Mouse (Mus musculus): ENCODE measurements around the gene A1bg.

Gene A1bg

DNA sequence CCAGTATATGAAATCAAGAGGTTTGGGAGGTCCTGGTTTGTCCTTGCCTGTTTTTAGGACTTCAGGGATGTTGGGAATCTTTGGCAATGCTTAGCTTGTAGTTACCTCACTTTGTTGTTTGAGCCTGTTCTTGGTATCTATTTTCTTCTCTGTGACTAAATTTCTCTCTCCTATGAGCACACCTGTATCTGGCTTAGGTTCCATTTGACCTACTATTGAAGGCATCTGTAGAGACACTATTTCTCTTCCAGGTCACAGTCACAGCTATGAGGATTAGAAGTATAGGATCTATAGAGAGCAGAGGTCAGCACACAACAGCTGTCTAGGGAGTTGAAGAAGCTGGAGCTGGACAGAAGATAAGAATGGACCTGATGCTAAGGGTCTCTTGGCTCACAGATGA is at the start of gene A1bg:
A1bg (minus strand) TSS at position 101 of the 400 bp plus-strand sequence.
- no peak for DNase-seq (ENCODE audit: low spot score in 2 of 2)

DNA sequence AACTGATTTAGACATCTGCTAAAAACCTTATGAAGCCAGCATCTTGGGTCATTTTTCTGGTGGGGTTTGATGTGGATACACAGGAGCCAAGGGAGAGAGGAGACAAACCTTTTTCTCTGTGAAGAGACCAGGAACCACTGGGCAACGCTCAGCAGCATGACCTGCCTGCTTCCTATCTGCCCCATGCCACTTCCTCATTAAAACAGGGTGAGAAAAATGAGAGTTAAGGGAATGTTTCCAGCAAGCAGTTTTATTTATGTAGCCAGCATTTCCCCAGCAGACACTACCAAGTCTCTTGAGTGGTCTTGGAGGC is 45.7 kb upstream of the A1bg start:
- no peak for DNase-seq (ENCODE audit: low spot score in 2 of 2)

DNA sequence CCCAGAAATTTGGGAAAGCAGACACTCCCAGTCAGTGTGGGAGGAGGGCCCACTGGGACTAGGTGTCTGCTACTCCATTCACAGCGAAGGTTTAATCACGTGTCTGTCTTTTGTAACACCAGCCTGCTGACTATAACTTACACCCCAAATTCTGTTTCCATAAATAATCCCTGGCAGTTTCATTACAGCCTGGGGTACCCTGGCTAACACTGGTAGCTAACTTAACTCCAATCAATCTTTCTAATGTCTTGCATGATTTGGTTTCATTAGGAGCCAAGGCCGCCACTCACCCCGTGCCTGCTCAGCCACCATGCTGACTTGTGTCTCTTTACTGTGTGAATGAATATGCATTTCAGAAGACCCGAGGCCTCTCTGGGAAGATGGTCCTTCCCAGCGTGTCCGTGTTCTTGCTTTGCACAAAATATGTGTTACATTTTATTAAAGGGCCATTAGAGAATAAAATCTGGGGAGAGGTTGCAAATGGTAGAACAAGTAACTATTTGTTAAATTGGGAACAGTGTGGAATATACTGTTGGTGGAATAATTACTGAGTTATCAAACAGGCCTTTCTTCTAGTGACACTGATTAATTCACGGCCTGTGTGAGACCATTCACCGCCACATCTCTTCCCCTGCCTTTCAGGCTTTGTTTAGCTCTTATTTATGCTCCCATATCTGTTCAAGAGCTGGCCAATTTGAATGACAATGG is 45.2 kb upstream of the A1bg start:
- DNase-seq (ENCODE audit: low spot score in 2 of 2), result no peak

DNA sequence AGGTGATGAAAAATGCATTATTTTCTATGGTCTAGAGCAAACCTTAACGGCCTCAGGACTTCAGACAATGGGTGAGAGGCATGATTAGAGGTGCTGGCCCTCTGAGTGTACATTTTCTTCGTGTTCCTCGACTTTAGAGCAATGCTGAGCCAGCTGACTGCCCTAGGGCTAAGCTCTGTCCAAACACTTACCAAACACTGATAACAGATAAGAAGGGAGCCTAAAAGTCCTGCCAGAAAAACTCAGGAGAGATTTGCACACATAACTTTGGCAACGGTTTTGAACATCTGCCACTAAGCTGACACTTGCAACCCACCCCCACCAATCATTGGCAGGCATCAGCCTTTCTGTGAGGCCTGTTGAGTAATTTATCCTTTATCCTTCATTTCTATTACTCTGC is 2.9 kb upstream of the A1bg start:
- no peak for DNase-seq (ENCODE audit: low spot score in 2 of 2)

DNA sequence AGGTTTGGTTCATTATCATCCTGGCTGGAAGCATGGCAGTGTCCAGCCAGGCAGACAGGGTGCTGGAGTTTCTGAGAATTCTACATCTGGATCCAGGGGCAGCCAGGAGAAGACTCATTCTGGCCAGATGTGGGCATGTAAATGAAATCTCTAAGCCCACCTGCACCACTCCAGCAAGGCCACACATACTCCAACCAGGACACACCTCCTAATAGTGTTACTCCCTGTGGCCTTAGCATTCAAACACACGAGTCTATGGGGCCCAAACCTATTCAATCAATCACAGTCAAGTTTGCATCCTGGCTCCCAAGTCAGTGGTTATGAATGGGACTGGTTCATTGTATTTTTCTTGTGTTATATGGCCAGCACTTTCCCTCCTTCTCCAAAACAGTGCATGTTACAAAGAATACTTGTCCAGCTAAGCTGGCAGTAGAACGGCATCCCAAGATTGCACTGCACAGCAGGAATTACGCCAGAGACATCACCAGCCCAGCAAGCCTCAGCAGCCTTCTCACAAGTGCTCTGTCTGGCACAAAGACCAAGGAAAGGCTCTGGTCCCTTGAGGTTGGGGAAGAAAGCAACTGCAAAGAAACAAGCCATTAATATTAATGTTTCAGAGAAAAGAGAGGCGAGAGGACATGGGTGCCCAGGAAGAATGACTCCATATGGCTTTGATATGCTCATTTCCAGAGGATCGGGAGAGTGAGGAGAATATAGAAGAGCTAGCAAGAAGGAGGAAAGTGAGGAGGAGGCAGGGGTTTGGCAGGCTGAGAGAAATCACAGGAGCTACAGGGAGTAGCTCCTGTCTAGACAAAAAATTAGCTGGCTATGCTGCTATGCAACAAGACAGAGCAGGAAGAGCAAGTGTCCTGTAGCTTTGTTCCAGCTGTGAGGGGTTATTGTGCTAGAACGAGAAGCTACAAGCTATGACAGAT is 18.8 kb downstream of the A1bg start:
- peak; percentile 15 to 27 for DNase-seq (ENCODE audit: low spot score in 2 of 2)

DNA sequence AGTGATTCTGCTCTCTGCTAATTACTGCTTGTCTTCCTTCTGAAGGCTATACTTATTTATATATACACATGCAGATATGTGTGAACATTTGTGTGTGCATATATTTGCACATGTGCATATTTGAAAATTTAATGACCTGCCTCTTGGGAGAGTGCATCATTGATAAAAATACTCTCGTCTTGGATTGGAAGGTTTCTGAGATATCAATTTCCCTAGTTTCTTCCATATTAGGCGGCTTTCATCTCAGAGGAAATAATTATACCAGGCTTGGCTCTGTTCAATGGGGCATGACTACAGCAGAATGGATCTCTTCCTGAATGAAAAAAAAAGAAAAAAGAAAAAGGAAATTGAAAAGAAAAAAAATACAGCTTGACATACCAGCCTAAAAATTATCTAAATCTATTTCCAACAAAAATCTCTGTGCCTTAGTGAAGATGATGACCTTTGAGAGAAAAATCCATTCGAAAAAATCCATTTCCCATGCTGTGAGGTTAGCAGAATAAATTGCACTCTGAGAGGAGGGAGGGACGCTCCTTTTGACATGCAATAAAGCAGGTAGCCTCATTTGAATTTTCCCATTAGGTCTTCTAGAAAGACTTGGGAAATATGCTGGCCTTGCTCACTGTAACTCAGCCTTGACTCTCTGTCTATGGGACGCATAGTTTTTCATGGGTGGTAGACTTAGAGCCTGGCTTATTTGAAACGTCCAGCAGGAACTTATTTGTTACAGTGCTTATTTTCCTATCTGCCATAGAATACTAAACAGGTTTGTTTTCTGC is 24.4 kb downstream of the A1bg start:
- no peak for DNase-seq (ENCODE audit: low spot score in 2 of 2)

DNA sequence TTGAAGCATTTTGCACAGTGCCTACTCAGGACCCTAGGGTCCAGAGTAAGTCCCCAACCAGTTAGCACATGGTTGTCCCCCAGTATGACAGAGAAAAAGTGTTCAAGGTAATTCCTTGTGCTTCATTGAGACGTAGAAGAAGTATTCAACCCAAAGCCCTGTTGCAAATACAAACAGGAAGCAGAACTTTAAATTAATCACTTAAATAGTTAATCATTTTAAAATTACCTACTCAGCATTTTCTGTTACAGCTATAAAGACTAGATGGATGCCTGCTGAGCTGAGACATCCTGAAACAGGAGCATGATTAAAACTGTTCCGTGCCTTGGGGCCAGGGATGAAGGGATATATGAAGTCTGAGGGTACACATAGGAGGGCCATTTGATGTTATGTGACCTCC is 26.8 kb downstream of the A1bg start:
- DNase-seq (ENCODE audit: low spot score in 2 of 2), result no peak

DNA sequence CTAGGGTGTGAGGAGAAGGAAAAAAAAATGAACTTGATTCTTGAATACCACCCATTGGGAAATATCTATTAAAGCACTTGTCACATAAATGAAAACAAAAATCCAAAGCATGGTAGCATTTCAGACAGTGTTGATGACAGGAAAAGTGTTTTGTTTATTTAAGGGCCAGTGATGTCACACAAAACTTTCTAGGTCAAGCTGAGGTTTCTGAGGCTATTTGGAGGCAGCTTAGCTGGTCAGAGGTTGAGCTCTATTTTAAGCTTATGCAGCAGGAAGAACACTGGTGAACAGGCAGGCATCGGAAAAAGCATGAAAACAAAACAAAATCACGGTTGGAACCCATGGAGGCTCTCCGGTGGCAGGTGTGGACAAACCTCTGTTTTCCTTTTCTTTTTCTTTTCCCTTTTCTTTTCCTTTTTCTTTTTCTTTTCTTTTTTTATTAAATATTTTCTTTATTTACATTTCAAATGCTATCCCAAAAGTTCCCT is 29.8 kb downstream of the A1bg start:
- no peak for DNase-seq (ENCODE audit: low spot score in 2 of 2)

DNA sequence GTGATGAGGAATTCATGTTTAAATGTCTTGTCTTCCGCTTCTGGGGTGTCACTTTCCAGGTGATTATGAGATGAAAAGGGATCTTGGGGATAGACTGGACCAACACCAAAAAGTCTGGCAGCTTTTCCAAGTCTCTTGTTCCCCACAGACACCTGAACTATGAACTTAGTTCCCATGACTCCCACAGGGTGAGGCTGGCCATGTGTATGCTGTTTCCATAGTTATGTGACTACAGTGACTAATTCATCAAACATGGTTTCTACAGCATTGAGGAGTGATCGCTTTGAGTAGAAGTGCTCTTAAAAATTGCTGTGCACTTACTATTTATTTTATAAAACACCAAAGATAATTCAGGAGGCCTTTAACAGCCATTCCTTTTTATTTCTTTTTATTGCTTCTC is 34.1 kb downstream of the A1bg start:
- no peak for DNase-seq (ENCODE audit: low spot score in 2 of 2)

DNA sequence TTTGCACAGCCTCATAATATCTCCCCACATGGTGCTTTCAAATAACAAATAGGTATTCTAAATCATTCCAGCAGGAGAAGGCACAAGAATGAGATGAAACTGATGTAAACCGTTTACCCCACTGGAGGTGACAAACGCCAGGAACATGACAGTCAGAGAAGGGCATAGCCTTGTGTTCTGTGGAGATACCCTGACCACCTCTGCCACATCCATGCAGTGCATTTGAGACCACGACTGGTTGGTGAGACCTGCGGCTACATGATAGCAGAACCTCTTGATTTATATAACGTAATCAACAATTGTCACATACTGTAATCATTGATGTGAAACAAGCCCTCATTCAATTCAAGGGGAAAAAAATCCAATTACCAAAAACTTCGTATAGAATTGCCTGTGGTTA is 47.1 kb downstream of the A1bg start:
- DNase-seq (ENCODE audit: low spot score in 2 of 2), result no peak

DNA sequence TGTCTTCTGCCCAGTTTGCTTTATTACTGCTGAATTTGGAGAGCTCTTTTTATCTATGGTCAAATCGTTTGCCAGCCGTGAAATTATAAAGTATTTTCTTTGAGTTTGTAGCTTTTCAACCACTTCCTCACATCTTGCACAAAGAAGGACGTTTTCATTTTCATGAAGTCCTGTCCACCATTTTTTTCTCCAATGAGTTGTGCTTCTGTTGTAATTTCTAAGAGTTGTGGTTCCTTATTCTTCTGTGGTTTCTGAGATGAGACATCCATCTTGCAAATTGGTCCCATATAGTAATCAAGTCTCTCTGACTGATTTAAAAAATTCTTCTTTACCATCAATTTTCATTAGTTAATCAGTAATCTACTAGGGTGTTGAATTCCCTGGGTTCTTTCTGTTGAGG is 60.4 kb downstream of the A1bg start:
- DNase-seq (ENCODE audit: low spot score in 2 of 2), result no peak

DNA sequence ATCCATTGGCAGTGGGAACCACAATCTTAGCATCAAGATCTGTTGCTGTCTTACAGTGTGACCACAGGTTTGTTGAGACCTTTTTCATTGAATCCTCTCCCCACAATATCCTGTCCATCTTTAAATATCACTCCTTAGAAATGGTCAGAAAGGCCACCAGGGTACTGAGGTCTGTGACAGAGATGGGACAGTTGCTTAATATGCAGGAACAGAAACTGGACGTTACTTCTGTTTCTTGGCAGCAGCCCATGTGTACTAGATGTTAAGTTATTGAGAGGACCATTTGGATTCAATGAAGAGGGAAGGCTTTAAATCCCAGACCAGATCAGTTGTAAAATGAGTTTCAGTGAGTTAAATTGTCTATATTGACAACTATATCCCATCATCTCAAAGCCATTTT is 67.7 kb downstream of the A1bg start:
- DNase-seq (ENCODE audit: low spot score in 2 of 2), result no peak

DNA sequence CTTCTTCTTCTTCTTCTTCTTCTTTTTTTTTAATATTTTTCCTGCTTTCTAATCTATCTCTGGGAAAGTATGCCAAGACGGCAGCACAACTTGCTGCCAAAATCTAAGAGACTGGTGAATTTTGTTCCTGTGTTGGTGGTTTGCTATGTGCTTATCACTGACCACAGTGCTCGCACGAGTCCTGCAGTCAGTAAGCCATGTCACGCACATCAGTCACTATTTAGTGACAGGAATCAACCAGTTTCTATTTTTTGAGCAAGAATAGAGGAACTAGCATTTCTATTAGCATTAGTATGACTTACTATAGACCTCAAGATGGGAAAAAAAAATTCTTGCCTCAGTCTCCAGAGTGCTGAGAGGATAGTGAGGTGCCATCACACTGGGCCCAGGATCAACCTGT is 68.7 kb downstream of the A1bg start:
- DNase-seq (ENCODE audit: low spot score in 2 of 2), result no peak

DNA sequence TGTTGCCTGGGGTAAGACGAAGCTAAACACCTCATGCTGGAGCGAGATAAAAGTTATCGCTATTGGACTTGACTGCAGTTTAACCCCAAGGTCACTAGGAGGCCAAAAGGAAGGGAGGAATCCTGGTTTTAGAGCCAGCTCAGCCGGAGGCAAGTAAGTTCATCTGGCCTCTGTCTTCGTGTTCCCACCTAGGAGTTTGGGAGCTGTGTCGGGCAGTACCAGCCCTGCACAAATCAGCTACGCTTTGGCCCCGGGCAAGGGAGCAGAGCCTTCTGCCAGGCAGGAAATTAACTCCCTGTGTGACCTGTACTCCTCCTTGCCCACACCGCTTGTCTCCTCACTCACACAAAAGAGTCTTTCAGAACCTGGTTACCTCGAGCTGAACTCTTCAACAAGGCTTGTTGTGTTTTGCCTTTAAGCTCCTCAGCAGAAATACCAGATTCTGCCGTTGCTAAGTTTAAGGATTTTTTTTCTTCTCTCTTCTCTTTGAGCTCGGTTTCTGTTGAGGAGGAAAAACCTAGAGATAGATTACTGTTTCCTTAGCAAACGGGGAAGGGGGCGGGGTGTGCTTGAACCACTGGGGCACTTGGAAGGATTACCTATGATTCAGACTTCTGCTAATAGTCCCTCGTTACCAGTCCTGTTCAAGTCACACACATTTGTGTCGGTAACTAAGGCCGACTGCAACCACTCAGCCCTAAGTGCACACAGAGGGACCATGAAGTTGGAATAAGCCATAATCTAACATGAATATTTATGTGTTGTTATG is 69.4 kb downstream of the A1bg start, which contains the start of gene Fam84b:
Fam84b (minus strand) TSS at position 548 of the 769 bp plus-strand sequence.
- no peak for DNase-seq (ENCODE audit: low spot score in 2 of 2)

DNA sequence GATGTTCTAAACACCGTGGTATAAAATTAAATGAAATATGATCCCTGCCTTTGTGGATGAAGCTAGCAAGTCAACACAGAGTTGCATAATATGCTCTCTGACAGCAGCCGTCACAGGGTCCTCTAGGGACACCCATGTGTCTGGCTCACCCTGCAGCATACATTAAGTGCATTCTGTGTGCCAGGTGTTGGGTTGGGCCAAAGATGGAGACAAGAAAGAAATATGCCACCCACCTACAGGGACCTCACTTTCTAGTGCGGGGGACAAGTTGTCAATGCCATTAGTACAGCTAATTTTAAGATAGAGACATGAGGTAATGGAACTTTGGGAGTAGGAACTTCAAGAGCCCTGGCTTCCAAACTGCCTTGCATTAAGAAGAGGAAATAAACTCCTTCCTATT is 74.2 kb downstream of the A1bg start:
- peak; percentile 33 to 68 for DNase-seq (ENCODE audit: low spot score in 2 of 2)
